In genomic region chr9:40877146-40877880, GRCm38 (mm10) we compare ENCODE assay signal across 9 mouse cellular contexts. TPM values are rescaled to one million over a fixed set of nuclear protein-coding genes. Genes with fewer than 3 reads are reported as not detected.
DNase-seq lines count a peak whose midpoint lies in the region; ATAC-seq and TF ChIP-seq lines count a peak whose summit lies in the region.
"Had no signal": no experiment of that assay in that cellular context is flagged by ENCODE, and none has a peak within 500 bp of the region (broad histone marks: within the 10 kb centered on the region; RNA-seq: fewer than 3 reads in every experiment).

No protein-coding gene starts in this region.

- H3K4me1 ChIP-seq in heart, embryonic 11.5 days (ENCODE audit: control insufficient read depth, insufficient read depth, low read length): peaks cover 6% of the 10 kb centered on the region; the same call in 1 of the 2 replicates
- H3K4me1 ChIP-seq in hindbrain, embryonic 13.5 days (replicated peaks): peaks cover 11% of the 10 kb centered on the region
- H3K4me1 ChIP-seq in midbrain, embryonic 12.5 days: peaks cover 23% of the 10 kb centered on the region
- no peaks in the 10 kb centered on the region for H3K4me1 ChIP-seq in thymus, adult 2 months (replicated peaks; ENCODE audit: control insufficient read depth, insufficient read depth, low read length)

- peak overlapping the region; percentile 26 for H3K4me3 ChIP-seq in heart, embryonic 11.5 days (ENCODE audit: low read depth, low read length)
- peak overlapping the region; percentile 17 for H3K4me3 ChIP-seq in hindbrain, embryonic 13.5 days
- H3K4me3 ChIP-seq in midbrain, embryonic 12.5 days: peak overlapping the region; percentile 28
- no peak overlapping the region for H3K4me3 ChIP-seq in thymus, adult 2 months (ENCODE audit: control insufficient read depth, insufficient read depth, low read length)

- DNase-seq in heart, adult 11 months: no peak
- DNase-seq in brain, embryonic 14.5 days (ENCODE audit: low read depth): peak; percentile 47
- DNase-seq in natural killer cell, adult 2 months (ENCODE audit: low spot score in 2 of 2): no peak
- DNase-seq in frontal cortex, adult 2 months (ENCODE audit: extremely low spot score in 1 of 2, low spot score in 1 of 2): no peak
- DNase-seq in thymus, adult 2 months: no peak
- DNase-seq: lung, postnatal 10 days had no signal

- no peak for ATAC-seq in heart, embryonic 11.5 days (replicated peaks; ENCODE audit: insufficient number of reproducible peaks, low FRiP score, low TSS enrichment)
- 0 out of 2 replicates have a peak, but pooled peaks have one; percentile 13 for ATAC-seq in hindbrain, embryonic 13.5 days (ENCODE audit: low FRiP score)
- no peak for ATAC-seq in midbrain, embryonic 12.5 days (ENCODE audit: low FRiP score, low read depth)

- TF ChIP-seq CTCF in brain, embryonic 14.5 days (IDR thresholded peaks at IDR 0.05; ENCODE audit: borderline replicate concordance, extremely low read depth, insufficient read depth, insufficient read length): no peak
- no peak for TF ChIP-seq CTCF in thymus, adult 2 months (IDR thresholded peaks at IDR 0.05; ENCODE audit: borderline replicate concordance, control insufficient read depth, extremely low read depth, insufficient read depth, low read length, poor library complexity)

- peak overlapping the region; percentile 57 for H3K4me2 ChIP-seq in heart, embryonic 11.5 days
- H3K4me2 ChIP-seq in hindbrain, embryonic 13.5 days: peak overlapping the region; percentile 26; the same call in 1 of the 2 replicates
- peak overlapping the region; percentile 36 for H3K4me2 ChIP-seq in midbrain, embryonic 12.5 days (replicated peaks)

- H3K27me3 ChIP-seq in heart, embryonic 11.5 days (ENCODE audit: control insufficient read depth, insufficient read depth, low read length): peaks cover 97% of the 10 kb centered on the region
- peaks cover 97% of the 10 kb centered on the region for H3K27me3 ChIP-seq in hindbrain, embryonic 13.5 days
- peaks cover 96% of the 10 kb centered on the region for H3K27me3 ChIP-seq in midbrain, embryonic 12.5 days
- peaks cover 11% of the 10 kb centered on the region; the same call in 1 of the 2 replicates for H3K27me3 ChIP-seq in thymus, adult 2 months (ENCODE audit: control insufficient read depth, insufficient read depth, low read length)

- H3K27ac ChIP-seq in heart, embryonic 11.5 days (ENCODE audit: low read depth, low read length): no peak overlapping the region
- H3K27ac ChIP-seq in hindbrain, embryonic 13.5 days: no peak overlapping the region
- H3K27ac ChIP-seq in midbrain, embryonic 12.5 days (replicated peaks): no peak overlapping the region
- H3K27ac ChIP-seq in thymus, adult 2 months (ENCODE audit: control insufficient read depth, insufficient read depth, low read length): no peak overlapping the region

- TF ChIP-seq POLR2A in brain, embryonic 14.5 days (IDR thresholded peaks at IDR 0.05; ENCODE audit: borderline replicate concordance, extremely low read depth, insufficient read depth, insufficient read length, poor library complexity, severe bottlenecking): no peak
- TF ChIP-seq POLR2A in thymus, adult 2 months (IDR thresholded peaks at IDR 0.05; ENCODE audit: control insufficient read depth, extremely low read depth, insufficient read depth, low read length, poor library complexity): no peak

- H3K36me3 ChIP-seq in heart, embryonic 11.5 days (ENCODE audit: control insufficient read depth, insufficient read depth, low read length): no peaks in the 10 kb centered on the region
- H3K36me3 ChIP-seq in hindbrain, embryonic 13.5 days: no peaks in the 10 kb centered on the region
- H3K36me3 ChIP-seq in midbrain, embryonic 12.5 days: no peaks in the 10 kb centered on the region
- H3K36me3 ChIP-seq in thymus, adult 2 months (ENCODE audit: control insufficient read depth, insufficient read depth, low read length): no peaks in the 10 kb centered on the region

- H3K9me3 ChIP-seq in heart, embryonic 11.5 days (replicated peaks; ENCODE audit: control insufficient read depth, low read length): no peaks in the 10 kb centered on the region
- no peaks in the 10 kb centered on the region for H3K9me3 ChIP-seq in hindbrain, embryonic 13.5 days
- H3K9me3 ChIP-seq in midbrain, embryonic 12.5 days: no peaks in the 10 kb centered on the region

- WGBS in heart, embryonic 11.5 days (ENCODE audit: insufficient replicate concordance): 2% methylated on average over 42 of the region's 42 CpGs
- WGBS in hindbrain, embryonic 13.5 days: 1% methylated on average over 42 of the region's 42 CpGs
- under 1% methylated on average over 42 of the region's 42 CpGs for WGBS in midbrain, embryonic 12.5 days
- WGBS in thymus, adult 2 months: 4% methylated on average over 42 of the region's 42 CpGs

- H3K9ac ChIP-seq in heart, embryonic 11.5 days (ENCODE audit: low read depth, low read length): no peak overlapping the region
- H3K9ac ChIP-seq in hindbrain, embryonic 13.5 days: no peak overlapping the region
- 0 out of 2 replicates have a peak overlapping the region, but pooled peaks have one; percentile 4 for H3K9ac ChIP-seq in midbrain, embryonic 12.5 days (replicated peaks)

RNA-seq across cellular contexts. Expression of gene Bsx, which starts 3.4 kb away (rescaled TPM):
- not detected in 2 replicates for polyA plus RNA-seq in heart, embryonic 11.5 days (2014; fragmentation: Nextera tagmentation; extraction: Ambion mirVana)
- polyA plus RNA-seq in brain, embryonic 14.5 days (2012; rRNA removed): 1.5 and 2.5 TPM in 2 replicates
- not detected in 2 replicates for polyA plus RNA-seq in hindbrain, embryonic 13.5 days (2015; fragmentation: Nextera tagmentation; extraction: Ambion mirVana)
- polyA plus RNA-seq in midbrain, embryonic 12.5 days (2016; fragmentation: Nextera tagmentation; extraction: Ambion mirVana): 1.2 and 3.5 TPM in 2 replicates
- polyA plus RNA-seq in frontal cortex, adult 2 months (2012; rRNA removed): 0.13 and 0.14 TPM in 2 replicates
- 0.05 and 0.09 TPM in 2 replicates for polyA plus RNA-seq in thymus, adult 2 months (2012; rRNA removed)
